Mouse (Mus musculus): Measurements from ENCODE around the gene Agk. TPM values are rescaled to one million over a fixed set of nuclear protein-coding genes. Genes with fewer than 3 reads are reported as not detected.
A peak's percentile ranks its signal among the peaks of the same experiment; 100 is the strongest.

Gene Agk
- polyA plus RNA-seq, 1 experiment from 2014 or later, result 12.6 TPM

- ATAC-seq, result no peak
- no peak for DNase-seq (ENCODE audit: low read depth, low spot score)
- H3K27me3 ChIP-seq, result peaks cover 58% of the 10 kb centered on the region
- no peak for TF ChIP-seq CTCF (IDR thresholded peaks at IDR 0.05)
- CTCF ChIA-PET, result no interaction called here
- in situ Hi-C loops (cut with MboI; ENCODE audit: low pct_unique_long_range_greater_than_20kb), result no loop called here
- POLR2A ChIA-PET, result no interaction called here
These were observed 114.8 kb downstream of the Agk start for GRCm38 (mm10) chr6:40439731-40440130.

- ChIA-PET POLR2A (no interaction called here), CTCF (interaction anchor here (1.1 kb wide), 1 partner anchor 8 kb away, joined by 3 read pairs; no protein-coding TSS in a partner anchor)
- no peak for TF ChIP-seq CTCF (IDR thresholded peaks at IDR 0.05)
- ATAC-seq, result no peak
- peaks cover 57% of the 10 kb centered on the region for H3K27me3 ChIP-seq
- in situ Hi-C loops (cut with MboI; ENCODE audit: low pct_unique_long_range_greater_than_20kb), result no loop called here
- DNase-seq (ENCODE audit: low read depth, low spot score), result no peak
These were observed 116.3 kb downstream of the Agk start for GRCm38 (mm10) chr6:40441276-40441675.

GRCm38 (mm10) chr6:40441755-40442154, 116.8 kb downstream of the Agk start:
- peak; percentile 32 for TF ChIP-seq CTCF (IDR thresholded peaks at IDR 0.05)
- ChIA-PET POLR2A (no interaction called here), CTCF (no interaction called here)
- in situ Hi-C loops (cut with MboI; ENCODE audit: low pct_unique_long_range_greater_than_20kb), result no loop called here
- no peak for ATAC-seq
- H3K27me3 ChIP-seq, result peaks cover 56% of the 10 kb centered on the region
- DNase-seq (ENCODE audit: low read depth, low spot score), result no peak

- DNase-seq (ENCODE audit: low read depth, low spot score) (no peak), ATAC-seq (no peak)
- ChIA-PET POLR2A (no interaction called here), CTCF (no interaction called here)
- no peak for TF ChIP-seq CTCF (IDR thresholded peaks at IDR 0.05)
- in situ Hi-C loops (cut with MboI; ENCODE audit: low pct_unique_long_range_greater_than_20kb), result no loop called here
- peaks cover 54% of the 10 kb centered on the region for H3K27me3 ChIP-seq
These were observed 118.4 kb downstream of the Agk start for GRCm38 (mm10) chr6:40443281-40443928.

Other genes with a start within 250 kb of the Agk start
- 4.3 TPM for gene E330009J07Rik, start 111.0 kb downstream of the Agk start, polyA plus RNA-seq (2021)
- gene Wee2, start 113.9 kb downstream of the Agk start, polyA plus RNA-seq (2021), result not detected
- 71.4 TPM for gene Ssbp1, start 146.2 kb downstream of the Agk start, polyA plus RNA-seq (2021)
- gene Tas2r137, start 166.1 kb downstream of the Agk start, polyA plus RNA-seq (2021), result 0.05 TPM
- 0.17 TPM for gene Tas2r108, start 168.4 kb downstream of the Agk start, polyA plus RNA-seq (2021)
- gene Prss37, start 194.3 kb downstream of the Agk start, polyA plus RNA-seq (2021), result not detected
- gene Olfr461, start 229.9 kb downstream of the Agk start, polyA plus RNA-seq (2021), result 0.10 TPM
- gene Olfr460, start 244.3 kb downstream of the Agk start, polyA plus RNA-seq (2021), result not detected

Data from Patski (cell line).